Mouse (Mus musculus) heart, adult 8-10 months (tissue): ENCODE results near the gene Tmcc2. TPM values are rescaled to one million over a fixed set of nuclear protein-coding genes. Genes with fewer than 3 reads are reported as not detected.
A peak's percentile ranks its signal among the peaks of the same experiment; 100 is the strongest.

Source experiments
- DNase-seq: peaks from one replicate; pipeline ENCODE4 v3.0.0; 2022; ENCODE audit warnings: low spot score
- total RNA-seq, 4 experiments: library from RNA; stranded (reverse); gene quantifications; 2 replicates each; pipeline ENCODE4 v1.2.4; 2022

The Tmcc2 gene
- total RNA-seq, 4 experiments from 2014 or later = 27.5 to 31.3 (median 28.9) TPM

GRCm38 (mm10) chr1:132391580-132392022, 520 bp upstream of the Tmcc2 start:
- no peak for DNase-seq

GRCm38 (mm10) chr1:132389886-132390585, 1.0 kb downstream of the Tmcc2 start:
- peak; percentile 82 for DNase-seq

GRCm38 (mm10) chr1:132388813-132389803, 2.0 kb downstream of the Tmcc2 start:
- peak; percentile 81 for DNase-seq

GRCm38 (mm10) chr1:132387943-132388342, 3.1 kb downstream of the Tmcc2 start:
- DNase-seq = no peak

GRCm38 (mm10) chr1:132386266-132386665, 4.8 kb downstream of the Tmcc2 start:
- DNase-seq = no peak

- DNase-seq = no peak
Observed at GRCm38 (mm10) chr1:132385711-132386110, 5.4 kb downstream of the Tmcc2 start.

GRCm38 (mm10) chr1:132385266-132385665, 5.8 kb downstream of the Tmcc2 start:
- DNase-seq = no peak

- DNase-seq = peak; percentile 81
Observed at GRCm38 (mm10) chr1:132384001-132384554, 7.0 kb downstream of the Tmcc2 start.

GRCm38 (mm10) chr1:132381929-132382328, 9.2 kb downstream of the Tmcc2 start:
- DNase-seq = no peak

- DNase-seq = no peak
Observed at GRCm38 (mm10) chr1:132380550-132381100, 10.5 kb downstream of the Tmcc2 start.

GRCm38 (mm10) chr1:132377811-132378210, 13.3 kb downstream of the Tmcc2 start:
- no peak for DNase-seq

- no peak for DNase-seq
Observed at GRCm38 (mm10) chr1:132377055-132377365, 14.1 kb downstream of the Tmcc2 start.

GRCm38 (mm10) chr1:132376211-132377054, 14.6 kb downstream of the Tmcc2 start:
- no peak for DNase-seq

- DNase-seq = no peak
Observed at GRCm38 (mm10) chr1:132375256-132375655, 15.8 kb downstream of the Tmcc2 start.

- no peak for DNase-seq
Observed at GRCm38 (mm10) chr1:132374873-132375244, 16.2 kb downstream of the Tmcc2 start.

- DNase-seq = no peak
Observed at GRCm38 (mm10) chr1:132374140-132374872, 16.8 kb downstream of the Tmcc2 start.

GRCm38 (mm10) chr1:132372896-132373534, 18.1 kb downstream of the Tmcc2 start:
- no peak for DNase-seq

- no peak for DNase-seq
Observed at GRCm38 (mm10) chr1:132372354-132372753, 18.7 kb downstream of the Tmcc2 start.

- DNase-seq = no peak
Observed at GRCm38 (mm10) chr1:132371298-132372081, 19.6 kb downstream of the Tmcc2 start.
